Mouse (Mus musculus): Measurements from ENCODE around the gene Iffo2.

Iffo2 gene

GRCm38 (mm10) chr4:139532081-139532480 is 1.7 kb downstream of the Iffo2 start:
- no peak for DNase-seq (ENCODE audit: low spot score)

GRCm38 (mm10) chr4:139535127-139535695 is 4.9 kb downstream of the Iffo2 start:
- no peak for DNase-seq (ENCODE audit: low spot score)

GRCm38 (mm10) chr4:139535719-139536118 is 5.4 kb downstream of the Iffo2 start:
- no peak for DNase-seq (ENCODE audit: low spot score)

GRCm38 (mm10) chr4:139536706-139537105 is 6.4 kb downstream of the Iffo2 start:
- no peak for DNase-seq (ENCODE audit: low spot score)

GRCm38 (mm10) chr4:139540784-139541183 is 10.4 kb downstream of the Iffo2 start:
- no peak for DNase-seq (ENCODE audit: low spot score)

GRCm38 (mm10) chr4:139545791-139546190 is 15.4 kb downstream of the Iffo2 start:
- no peak for DNase-seq (ENCODE audit: low spot score)

GRCm38 (mm10) chr4:139549448-139549847 is 19.1 kb downstream of the Iffo2 start:
- no peak for DNase-seq (ENCODE audit: low spot score)

GRCm38 (mm10) chr4:139555235-139555634 is 24.9 kb downstream of the Iffo2 start:
- DNase-seq (ENCODE audit: low spot score): no peak

GRCm38 (mm10) chr4:139555951-139556350 is 25.6 kb downstream of the Iffo2 start:
- no peak for DNase-seq (ENCODE audit: low spot score)

- DNase-seq (ENCODE audit: low spot score): no peak
These were observed 38.0 kb downstream of the Iffo2 start for GRCm38 (mm10) chr4:139568361-139568760.

GRCm38 (mm10) chr4:139570756-139571155 is 40.4 kb downstream of the Iffo2 start:
- no peak for DNase-seq (ENCODE audit: low spot score)

GRCm38 (mm10) chr4:139572928-139573512 is 42.7 kb downstream of the Iffo2 start:
- no peak for DNase-seq (ENCODE audit: low spot score)

- DNase-seq (ENCODE audit: low spot score): no peak
These were observed 43.9 kb downstream of the Iffo2 start for GRCm38 (mm10) chr4:139574156-139574798.

GRCm38 (mm10) chr4:139574799-139575672 is 44.7 kb downstream of the Iffo2 start:
- no peak for DNase-seq (ENCODE audit: low spot score)

GRCm38 (mm10) chr4:139575673-139576003 is 45.3 kb downstream of the Iffo2 start:
- DNase-seq (ENCODE audit: low spot score): no peak

GRCm38 (mm10) chr4:139576251-139576880 is 46.0 kb downstream of the Iffo2 start:
- DNase-seq (ENCODE audit: low spot score): no peak

GRCm38 (mm10) chr4:139577006-139577405 is 46.7 kb downstream of the Iffo2 start:
- DNase-seq (ENCODE audit: low spot score): no peak

- DNase-seq (ENCODE audit: low spot score): no peak
These were observed 48.0 kb downstream of the Iffo2 start for GRCm38 (mm10) chr4:139578389-139578788.

GRCm38 (mm10) chr4:139579003-139579402 is 48.7 kb downstream of the Iffo2 start:
- no peak for DNase-seq (ENCODE audit: low spot score)

- DNase-seq (ENCODE audit: low spot score): no peak
These were observed 49.1 kb downstream of the Iffo2 start for GRCm38 (mm10) chr4:139579466-139579865.

- no peak for DNase-seq (ENCODE audit: low spot score)
These were observed 50.5 kb downstream of the Iffo2 start for GRCm38 (mm10) chr4:139580663-139581336.
